Mouse (Mus musculus) hindbrain, embryonic 15.5 days (tissue): ENCODE data around the gene Tm9sf4. TPM values are rescaled to one million over a fixed set of nuclear protein-coding genes. Genes with fewer than 3 reads are reported as not detected.
A peak's percentile ranks its signal among the peaks of the same experiment; 100 is the strongest.

Source experiments
- ATAC-seq: fragments of 200-750 bp; cut with Nextera tagmentation; 2 replicates; pipeline ENCODE4 v1.8.0; 2017; ENCODE audit warnings: low read depth, moderate number of reproducible peaks, moderate TSS enrichment; ENCODE audit not compliant: low FRiP score
- H3K27ac ChIP-seq: fragments of 300-500 bp; sonication (generic); replicated peaks from 2 replicates; pipeline ENCODE4 v1.5.1; 2015; ENCODE audit warnings: mild to moderate bottlenecking, inconsistent platforms
- H3K27me3 ChIP-seq: fragments of 300-500 bp; sonication (generic); 2 replicates; pipeline ENCODE4 v1.6.1; 2015; ENCODE audit warnings: control low read depth, inconsistent platforms
- H3K36me3 ChIP-seq: fragments of 300-500 bp; sonication (generic); 2 replicates; pipeline ENCODE4 v1.6.1; 2015; ENCODE audit warnings: control low read depth, inconsistent platforms
- H3K4me1 ChIP-seq: fragments of 300-500 bp; sonication (generic); replicated peaks from 2 replicates; pipeline ENCODE4 v1.6.1; 2015; ENCODE audit warnings: control low read depth, inconsistent platforms
- H3K4me2 ChIP-seq: fragments of 300-500 bp; sonication (generic); 2 replicates; pipeline ENCODE4 v1.6.1; 2015; ENCODE audit warnings: moderate library complexity, mild to moderate bottlenecking, inconsistent platforms
- H3K4me3 ChIP-seq: fragments of 300-500 bp; sonication (generic); 2 replicates; pipeline ENCODE4 v1.5.1; 2015; ENCODE audit warnings: mild to moderate bottlenecking, inconsistent platforms
- H3K9ac ChIP-seq: fragments of 300-500 bp; sonication (generic); 2 replicates; pipeline ENCODE4 v1.6.1; 2015; ENCODE audit warnings: inconsistent platforms
- H3K9me3 ChIP-seq: fragments of 300-500 bp; sonication (generic); 2 replicates; pipeline ENCODE4 v1.6.1; 2016; ENCODE audit warnings: control low read depth, inconsistent platforms
- WGBS: fragments of 180-500 bp; shearing (Covaris S2); methylation state at CpG from one replicate; pipeline ENCODE4 v1.1.7; 2015; 5-methylcytosine and 5-hydroxymethylcytosine counted together
- polyA plus RNA-seq: library from polyadenylated mRNA; unstranded; fragments of >200 nt; fragmentation: Nextera tagmentation; extraction: Ambion mirVana; gene quantifications from 2 replicates; pipeline ENCODE4 v1.2.1, GENCODE M21; 2015

Gene Tm9sf4
- polyA plus RNA-seq, 1 experiment from 2014 or later, result 85.6 TPM

- no peak overlapping the region for H3K4me2 ChIP-seq
- no peak overlapping the region for H3K4me3 ChIP-seq
- H3K9me3 ChIP-seq, result no peaks in the 10 kb centered on the region
- ATAC-seq, result peak; percentile 86
- no peaks in the 10 kb centered on the region for H3K27me3 ChIP-seq
- H3K4me1 ChIP-seq, result peaks cover 8% of the 10 kb centered on the region; the same call in 1 of the 2 replicates
- H3K27ac ChIP-seq, result peak overlapping the region; percentile 43; the same call in 1 of the 2 replicates
- no peaks in the 10 kb centered on the region for H3K36me3 ChIP-seq
- 12% methylated on average over 9 of the region's 9 CpGs for WGBS
- no peak overlapping the region for H3K9ac ChIP-seq
Observed at GRCm38 (mm10) chr2:153139996-153140613, 21.0 kb upstream of the Tm9sf4 start.

GRCm38 (mm10) chr2:153142620-153143199, 18.4 kb upstream of the Tm9sf4 start:
- 25% methylated on average over 10 of the region's 10 CpGs for WGBS
- Histone ChIP-seq H3K27ac (no peak overlapping the region), H3K4me3 (no peak overlapping the region), H3K27me3 (no peaks in the 10 kb centered on the region), H3K4me2 (no peak overlapping the region), H3K36me3 (no peaks in the 10 kb centered on the region), H3K9ac (no peak overlapping the region), H3K9me3 (no peaks in the 10 kb centered on the region), H3K4me1 (peaks cover 8% of the 10 kb centered on the region; the same call in 1 of the 2 replicates)
- ATAC-seq, result peak; percentile 19; the same call in 1 of the 2 replicates

- Histone ChIP-seq H3K4me1 (peaks cover 6% of the 10 kb centered on the region; the same call in 1 of the 2 replicates), H3K27ac (no peak overlapping the region), H3K36me3 (no peaks in the 10 kb centered on the region), H3K27me3 (no peaks in the 10 kb centered on the region), H3K4me3 (no peak overlapping the region), H3K9me3 (no peaks in the 10 kb centered on the region), H3K4me2 (no peak overlapping the region), H3K9ac (no peak overlapping the region)
- WGBS, result 78% methylated on average over 5 of the region's 5 CpGs
- no peak for ATAC-seq
Observed at GRCm38 (mm10) chr2:153145346-153145745, 15.8 kb upstream of the Tm9sf4 start.

- no peaks in the 10 kb centered on the region for H3K9me3 ChIP-seq
- whole genome bisulfite sequencing, result 76% methylated on average over 3 of the region's 3 CpGs
- H3K4me3 ChIP-seq, result no peak overlapping the region
- no peak overlapping the region for H3K9ac ChIP-seq
- H3K27ac ChIP-seq, result no peak overlapping the region
- H3K4me1 ChIP-seq, result peaks cover 5% of the 10 kb centered on the region; the same call in 1 of the 2 replicates
- H3K27me3 ChIP-seq, result no peaks in the 10 kb centered on the region
- H3K4me2 ChIP-seq, result no peak overlapping the region
- no peaks in the 10 kb centered on the region for H3K36me3 ChIP-seq
- no peak for ATAC-seq
Observed at GRCm38 (mm10) chr2:153147236-153147635, 13.9 kb upstream of the Tm9sf4 start.

- Histone ChIP-seq H3K9ac (no peak overlapping the region), H3K9me3 (no peaks in the 10 kb centered on the region), H3K4me2 (no peak overlapping the region), H3K27me3 (no peaks in the 10 kb centered on the region), H3K36me3 (no peaks in the 10 kb centered on the region), H3K27ac (no peak overlapping the region), H3K4me1 (peaks cover under 1% of the 10 kb centered on the region; the same call in 1 of the 2 replicates), H3K4me3 (no peak overlapping the region)
- no peak for ATAC-seq
- 30% methylated on average over 3 of the region's 3 CpGs for whole genome bisulfite sequencing
Observed at GRCm38 (mm10) chr2:153147715-153148114, 13.4 kb upstream of the Tm9sf4 start.

GRCm38 (mm10) chr2:153149742-153150141, 11.4 kb upstream of the Tm9sf4 start:
- Histone ChIP-seq H3K4me3 (no peak overlapping the region), H3K27me3 (no peaks in the 10 kb centered on the region), H3K4me2 (no peak overlapping the region), H3K9me3 (no peaks in the 10 kb centered on the region), H3K27ac (no peak overlapping the region), H3K36me3 (no peaks in the 10 kb centered on the region), H3K9ac (no peak overlapping the region), H3K4me1 (no peaks in the 10 kb centered on the region)
- ATAC-seq, result no peak
- 87% methylated on average over 3 of the region's 3 CpGs for WGBS

- no peak overlapping the region for H3K9ac ChIP-seq
- ATAC-seq, result no peak
- H3K4me1 ChIP-seq, result no peaks in the 10 kb centered on the region
- no peaks in the 10 kb centered on the region for H3K9me3 ChIP-seq
- H3K4me3 ChIP-seq, result no peak overlapping the region
- H3K27ac ChIP-seq, result no peak overlapping the region
- no peaks in the 10 kb centered on the region for H3K27me3 ChIP-seq
- H3K4me2 ChIP-seq, result no peak overlapping the region
- WGBS, result 83% methylated on average over 7 of the region's 7 CpGs
- no peaks in the 10 kb centered on the region for H3K36me3 ChIP-seq
Observed at GRCm38 (mm10) chr2:153151026-153151425, 10.1 kb upstream of the Tm9sf4 start.

- no peak overlapping the region for H3K4me3 ChIP-seq
- WGBS, result 83% methylated on average over 8 of the region's 8 CpGs
Observed at GRCm38 (mm10) chr2:153151926-153152665, 9.0 kb upstream of the Tm9sf4 start.

GRCm38 (mm10) chr2:153153033-153153450, 8.1 kb upstream of the Tm9sf4 start:
- no peak for ATAC-seq
- Histone ChIP-seq H3K27ac (no peak overlapping the region), H3K27me3 (no peaks in the 10 kb centered on the region), H3K4me2 (no peak overlapping the region), H3K9ac (no peak overlapping the region), H3K9me3 (no peaks in the 10 kb centered on the region), H3K36me3 (no peaks in the 10 kb centered on the region), H3K4me3 (no peak overlapping the region), H3K4me1 (no peaks in the 10 kb centered on the region)
- WGBS, result 71% methylated on average over 4 of the region's 4 CpGs

More at GRCm38 (mm10) chr2:153151926-153152665, 9.0 kb upstream of the Tm9sf4 start:
- no peak overlapping the region for H3K27ac ChIP-seq
- H3K4me1 ChIP-seq, result no peaks in the 10 kb centered on the region
- H3K9me3 ChIP-seq, result no peaks in the 10 kb centered on the region
- H3K27me3 ChIP-seq, result no peaks in the 10 kb centered on the region
- no peak overlapping the region for H3K9ac ChIP-seq
- ATAC-seq, result no peak
- H3K4me2 ChIP-seq, result no peak overlapping the region
- no peaks in the 10 kb centered on the region for H3K36me3 ChIP-seq

GRCm38 (mm10) chr2:153157270-153157669, 3.8 kb upstream of the Tm9sf4 start:
- Histone ChIP-seq H3K4me2 (no peak overlapping the region), H3K36me3 (no peaks in the 10 kb centered on the region), H3K4me1 (peaks cover 5% of the 10 kb centered on the region), H3K27ac (no peak overlapping the region), H3K9me3 (no peaks in the 10 kb centered on the region), H3K9ac (no peak overlapping the region), H3K27me3 (no peaks in the 10 kb centered on the region), H3K4me3 (no peak overlapping the region)
- WGBS, result 75% methylated on average over 2 of the region's 3 CpGs
- no peak for ATAC-seq

GRCm38 (mm10) chr2:153160133-153160532, 970 bp upstream of the Tm9sf4 start:
- Histone ChIP-seq H3K9me3 (no peaks in the 10 kb centered on the region), H3K4me2 (peak overlapping the region; percentile 81; the same call in 1 of the 2 replicates), H3K9ac (no peak overlapping the region), H3K4me1 (peaks cover 17% of the 10 kb centered on the region), H3K4me3 (no peak overlapping the region), H3K36me3 (no peaks in the 10 kb centered on the region), H3K27ac (no peak overlapping the region), H3K27me3 (no peaks in the 10 kb centered on the region)
- no peak for ATAC-seq
- 89% methylated on average over 5 of the region's 5 CpGs for WGBS

- WGBS, result 0% methylated on average over 16 of the region's 16 CpGs
- H3K4me3 ChIP-seq, result peak overlapping the region; percentile 72
- H3K9ac ChIP-seq, result peak overlapping the region; percentile 72
- no peaks in the 10 kb centered on the region for H3K27me3 ChIP-seq
- H3K27ac ChIP-seq, result peak overlapping the region; percentile 98
- no peaks in the 10 kb centered on the region for H3K36me3 ChIP-seq
- peak overlapping the region; percentile 81 for H3K4me2 ChIP-seq
- peaks cover 17% of the 10 kb centered on the region for H3K4me1 ChIP-seq
- no peaks in the 10 kb centered on the region for H3K9me3 ChIP-seq
- ATAC-seq, result peak; percentile 70
Observed at GRCm38 (mm10) chr2:153161684-153162080, 579 bp downstream of the Tm9sf4 start.
